Mouse (Mus musculus) MEL (cell line): Measurements from ENCODE around the gene Plekhg5. TPM values are rescaled to one million over a fixed set of nuclear protein-coding genes. Genes with fewer than 3 reads are reported as not detected.
"Not testable (repeated sequence)": the region's sequence is repeated elsewhere in the genome, so short reads cannot be mapped to it uniquely, and the experiment has no call there.

Source experiments
- DNase-seq: peaks from one replicate; pipeline ENCODE4 v3.0.0; 2011; ENCODE audit warnings: low read depth, low spot score
- H3K27ac ChIP-seq: 2 replicates; pipeline ENCODE4 v1.5.1; 2012; ENCODE audit warnings: low read depth, mild to moderate bottlenecking, control low read depth, low read length, moderate library complexity; ENCODE audit not compliant: control insufficient read depth
- H3K27me3 ChIP-seq, 2 experiments: fragments of 150-350 bp in 1 of 2; sonication (generic) in 1 of 2; 2 replicates each; pipeline ENCODE4 v1.6.1; 2012; ENCODE audit warnings: low read length in 2 of 2, mild to moderate bottlenecking in 2 of 2, improper control_type of control experiment in 1 of 2, moderate library complexity in 1 of 2; ENCODE audit not compliant: insufficient read depth in 2 of 2, control insufficient read depth in 1 of 2
- H3K36me3 ChIP-seq, 2 experiments: 2 replicates each; pipeline ENCODE4 v1.6.1; 2012 to 2014; ENCODE audit warnings: low read length in 2 of 2, improper control_type of control experiment in 1 of 2, inconsistent platforms in 1 of 2, mild to moderate bottlenecking in 1 of 2; ENCODE audit not compliant: insufficient read depth in 2 of 2, control insufficient read depth in 1 of 2
- H3K4me1 ChIP-seq, 2 experiments: fragments of 150-350 bp in 1 of 2; sonication (generic) in 1 of 2; 2 replicates each; pipeline ENCODE4 v1.6.1; 2012; ENCODE audit warnings: low read length in 2 of 2, improper control_type of control experiment in 1 of 2, mild to moderate bottlenecking in 1 of 2; ENCODE audit not compliant: insufficient read depth in 2 of 2, control insufficient read depth in 1 of 2
- H3K4me3 ChIP-seq, 2 experiments: fragments of 150-350 bp in 1 of 2; sonication (generic) in 1 of 2; 2 replicates each; pipeline ENCODE4 v1.5.1; 2012; ENCODE audit warnings: low read depth in 2 of 2, low read length in 2 of 2, mild to moderate bottlenecking in 2 of 2, moderate library complexity in 2 of 2, control low read depth in 1 of 2, improper control_type of control experiment in 1 of 2; ENCODE audit not compliant: control insufficient read depth in 1 of 2, insufficient read depth in 1 of 2
- H3K79me2 ChIP-seq: 2 replicates; pipeline ENCODE4 v1.6.1; 2012; ENCODE audit warnings: mild to moderate bottlenecking, low read length, moderate library complexity; ENCODE audit not compliant: control insufficient read depth, poor library complexity, insufficient read depth
- H3K9ac ChIP-seq: 2 replicates; pipeline ENCODE4 v1.6.1; 2012; ENCODE audit warnings: low read depth, mild to moderate bottlenecking, control low read depth, low read length, moderate library complexity; ENCODE audit not compliant: control insufficient read depth, poor library complexity, severe bottlenecking
- H3K9me3 ChIP-seq: fragments of 150-350 bp; sonication (generic); replicated peaks from 2 replicates; pipeline ENCODE4 v1.6.1; 2012; ENCODE audit warnings: mild to moderate bottlenecking, low read length, improper control_type of control experiment, moderate library complexity; ENCODE audit not compliant: insufficient read depth
- BHLHE40 ChIP-seq: IDR thresholded peaks from 2 replicates; pipeline ENCODE4 v1.6.1; 2012; ENCODE audit warnings: low read depth, mild to moderate bottlenecking, inconsistent platforms, low read length, improper control_type of control experiment, borderline replicate concordance
- CTCF ChIP-seq, 3 experiments: IDR thresholded peaks in 2 of 3; conservative IDR thresholded peaks in 1 of 3; 2 replicates each; pipeline ENCODE4 v1.5.1; 2011 to 2012; ENCODE audit warnings: low read length in 3 of 3, low read depth in 2 of 3, mild to moderate bottlenecking in 2 of 3, improper control_type of control experiment in 1 of 3, inconsistent platforms in 1 of 3, mixed read lengths in 1 of 3, moderate library complexity in 1 of 3; ENCODE audit not compliant: control insufficient read depth in 1 of 3, insufficient read depth in 1 of 3, poor library complexity in 1 of 3, severe bottlenecking in 1 of 3
- ELF1 ChIP-seq: IDR thresholded peaks from 2 replicates; pipeline ENCODE4 v1.6.1; 2014; ENCODE audit warnings: low read depth, mild to moderate bottlenecking, inconsistent platforms, low read length, improper control_type of control experiment, moderate library complexity
- EP300 ChIP-seq, 2 experiments: IDR thresholded peaks; 2 replicates each; pipeline ENCODE4 v1.6.1; 2011; ENCODE audit warnings: improper control_type of control experiment in 2 of 2, low read length in 2 of 2, low read depth in 1 of 2, mild to moderate bottlenecking in 1 of 2
- GABPA ChIP-seq: IDR thresholded peaks from 2 replicates; pipeline ENCODE4 v1.6.1; 2012; ENCODE audit warnings: low read depth, mild to moderate bottlenecking, inconsistent platforms, low read length, improper control_type of control experiment, moderate library complexity
- GATA1 ChIP-seq: IDR thresholded peaks from 2 replicates; pipeline ENCODE4 v1.6.1; 2011; ENCODE audit warnings: low read depth, low read length, improper control_type of control experiment
- JUND ChIP-seq: IDR thresholded peaks from 2 replicates; pipeline ENCODE4 v1.6.1; 2011; ENCODE audit warnings: low read depth, mild to moderate bottlenecking, improper control_type of control experiment, low read length
- KAT2A ChIP-seq: conservative IDR thresholded peaks from 2 replicates; pipeline ENCODE4 v1.6.1; 2012; ENCODE audit warnings: low read depth, low read length, improper control_type of control experiment, inconsistent platforms
- MAX ChIP-seq: IDR thresholded peaks from 2 replicates; pipeline ENCODE4 v1.6.1; 2011; ENCODE audit warnings: low read length, improper control_type of control experiment
- MAZ ChIP-seq: IDR thresholded peaks from 2 replicates; pipeline ENCODE4 v1.6.1; 2012; ENCODE audit warnings: low read depth, mild to moderate bottlenecking, inconsistent platforms, low read length, improper control_type of control experiment
- MXI1 ChIP-seq: IDR thresholded peaks from 2 replicates; pipeline ENCODE4 v1.6.1; 2011; ENCODE audit warnings: mild to moderate bottlenecking, low read depth, low read length, improper control_type of control experiment
- MYC ChIP-seq: IDR thresholded peaks from 2 replicates; pipeline ENCODE4 v1.6.1; 2011; ENCODE audit warnings: low read depth, mild to moderate bottlenecking, low read length, improper control_type of control experiment, moderate library complexity
- POLR2A ChIP-seq, 2 experiments: IDR thresholded peaks; 2 replicates each; pipeline ENCODE4 v1.6.1; 2011 to 2012; ENCODE audit warnings: low read length in 2 of 2, mild to moderate bottlenecking in 2 of 2, control low read depth in 1 of 2, improper control_type of control experiment in 1 of 2, low read depth in 1 of 2, moderate library complexity in 1 of 2; ENCODE audit not compliant: control insufficient read depth in 1 of 2, insufficient read depth in 1 of 2, poor library complexity in 1 of 2
- POLR2AphosphoS2 ChIP-seq: IDR thresholded peaks from 2 replicates; pipeline ENCODE4 v1.6.1; 2011; ENCODE audit warnings: low read length, improper control_type of control experiment
- RAD21 ChIP-seq: IDR thresholded peaks from 2 replicates; pipeline ENCODE4 v1.6.1; 2011; ENCODE audit warnings: mild to moderate bottlenecking, low read depth, low read length, improper control_type of control experiment
- RCOR1 ChIP-seq: IDR thresholded peaks from 2 replicates; pipeline ENCODE4 v1.6.1; 2012; ENCODE audit warnings: low read depth, mild to moderate bottlenecking, inconsistent platforms, low read length, improper control_type of control experiment
- SIN3A ChIP-seq: IDR thresholded peaks from 2 replicates; pipeline ENCODE4 v1.6.1; 2012; ENCODE audit warnings: low read length, improper control_type of control experiment, inconsistent platforms
- SMC3 ChIP-seq: IDR thresholded peaks from 2 replicates; pipeline ENCODE4 v1.6.1; 2011; ENCODE audit warnings: low read depth, low read length, improper control_type of control experiment
- TAL1 ChIP-seq: IDR thresholded peaks from 2 replicates; pipeline ENCODE4 v1.6.1; 2012; ENCODE audit warnings: mild to moderate bottlenecking, inconsistent platforms, low read length, moderate library complexity, mixed read lengths
- UBTF ChIP-seq: IDR thresholded peaks from 2 replicates; pipeline ENCODE4 v1.6.1; 2012; ENCODE audit warnings: low read depth, mild to moderate bottlenecking, inconsistent platforms, low read length, improper control_type of control experiment, moderate library complexity, borderline replicate concordance; ENCODE audit not compliant: insufficient read depth
- USF1 ChIP-seq: IDR thresholded peaks from 2 replicates; pipeline ENCODE4 v1.6.1; 2014; ENCODE audit warnings: low read depth, mild to moderate bottlenecking, inconsistent platforms, low read length, improper control_type of control experiment, moderate library complexity
- ZKSCAN1 ChIP-seq: IDR thresholded peaks from 2 replicates; pipeline ENCODE4 v1.6.1; 2012; ENCODE audit warnings: low read depth, mild to moderate bottlenecking, inconsistent platforms, low read length, improper control_type of control experiment, moderate library complexity
- ZNF384 ChIP-seq: IDR thresholded peaks from 2 replicates; pipeline ENCODE4 v1.6.1; 2012; ENCODE audit warnings: low read depth, mild to moderate bottlenecking, inconsistent platforms, low read length, improper control_type of control experiment
- polyA plus RNA-seq, 2 experiments: library from polyadenylated mRNA; stranded (reverse) in 1 of 2; unstranded in 1 of 2; fragments of >175 nt in 1 of 2; fragments of >200 nt in 1 of 2; gene quantifications; 2 replicates each; pipeline versions ENCODE4 v1.2.1 to v1.2.4; 2012; ENCODE audit warnings: low replicate concordance in 2 of 2, low read depth in 1 of 2; ENCODE audit not compliant: insufficient read length in 2 of 2, insufficient read depth in 1 of 2, missing spikeins in 1 of 2
- total RNA-seq: library from RNA; depleted of rRNA; stranded (reverse); fragments of 300-350 nt; gene quantifications from 2 replicates; pipeline ENCODE4 v1.2.3, GENCODE M21; 2012

Gene Plekhg5
- total and polyA plus RNA-seq, 3 experiments: 10.8 to 19.6 TPM; not detected in 1

DNA sequence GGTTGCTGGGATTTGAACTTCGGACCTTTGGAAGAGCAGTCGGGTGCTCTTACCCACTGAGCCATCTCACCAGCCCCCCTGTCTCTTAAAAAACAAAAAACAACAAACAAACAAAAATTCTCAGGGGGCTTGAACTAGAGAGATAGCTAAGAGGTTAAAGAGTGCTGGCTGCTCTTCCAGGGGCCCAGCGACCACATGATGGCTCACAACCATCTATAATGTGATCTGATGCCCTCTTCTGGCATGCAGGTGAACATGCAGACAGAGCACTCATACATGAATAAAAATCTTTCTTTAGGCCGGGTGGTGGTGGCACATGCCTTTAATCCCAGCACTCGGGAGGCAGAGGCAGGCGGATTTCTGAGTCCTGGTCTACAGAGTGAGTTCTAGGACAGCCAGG lies 35.8 kb upstream of the Plekhg5 start:
- not testable (repeated sequence) for H3K4me3 ChIP-seq, H3K27me3 ChIP-seq, H3K27ac ChIP-seq, H3K36me3 ChIP-seq, H3K4me1 ChIP-seq, H3K9me3 ChIP-seq, H3K9ac ChIP-seq
- peak; percentile 29 for TF ChIP-seq RAD21
- TF ChIP-seq CTCF (IDR thresholded peaks at IDR 0.05 in 2 of 3, conservative IDR thresholded peaks at IDR 0.05 in 1 of 3; ENCODE audit: control insufficient read depth in 1 of 3, insufficient read depth in 1 of 3, low read depth in 2 of 3, low read length in 3 of 3, poor library complexity in 1 of 3, severe bottlenecking in 1 of 3): peak in 2 of 3 experiments; percentile 35 to 64; a peak in 3 of 6 replicates
- TF ChIP-seq SMC3: peak; percentile 57
- TF ChIP-seq MYC: 0 out of 2 replicates have a peak, but pooled peaks have one; percentile 16
- TF ChIP-seq USF1: 0 out of 2 replicates have a peak, but pooled peaks have one; percentile 25
- peak; percentile 55 for DNase-seq
- peaks cover 23% of the 10 kb centered on the region for H3K79me2 ChIP-seq

GRCm38 (mm10) chr4:152038225-152038984 lies 33.9 kb upstream of the Plekhg5 start, which contains the start of gene Tas1r1:
Gene Tas1r1 (minus strand): TSS chr4:152038568.
- Histone ChIP-seq H3K27ac (peak within 1 kb of the TSS; percentile 62), H3K9me3 (no peaks in the 10 kb centered on the region), H3K9ac (peak within 1 kb of the TSS; percentile 99), H3K27me3 (no peaks in the 10 kb centered on the region), H3K4me1 (peaks cover 0 to 10% of the 10 kb centered on the region in 2 experiments; a peak in 2 of 4 replicates)
- no peak for TF ChIP-seq ZNF384
- TF ChIP-seq POLR2A (IDR thresholded peaks at IDR 0.05; ENCODE audit: control insufficient read depth in 1 of 2, insufficient read depth in 1 of 2, low read depth in 1 of 2, low read length in 2 of 2, poor library complexity in 1 of 2): no peak
- no peak for TF ChIP-seq RCOR1
- TF ChIP-seq JUND: no peak
- TF ChIP-seq, all 39 proteins: peak for 0
- peaks cover 42% of the 10 kb centered on the region for H3K79me2 ChIP-seq
- H3K36me3 ChIP-seq: peaks cover 4 to 8% of the 10 kb centered on the region in 2 experiments
- H3K4me3 ChIP-seq: peak within 1 kb of the TSS; percentile 86 to 95
- no peak for DNase-seq

DNA sequence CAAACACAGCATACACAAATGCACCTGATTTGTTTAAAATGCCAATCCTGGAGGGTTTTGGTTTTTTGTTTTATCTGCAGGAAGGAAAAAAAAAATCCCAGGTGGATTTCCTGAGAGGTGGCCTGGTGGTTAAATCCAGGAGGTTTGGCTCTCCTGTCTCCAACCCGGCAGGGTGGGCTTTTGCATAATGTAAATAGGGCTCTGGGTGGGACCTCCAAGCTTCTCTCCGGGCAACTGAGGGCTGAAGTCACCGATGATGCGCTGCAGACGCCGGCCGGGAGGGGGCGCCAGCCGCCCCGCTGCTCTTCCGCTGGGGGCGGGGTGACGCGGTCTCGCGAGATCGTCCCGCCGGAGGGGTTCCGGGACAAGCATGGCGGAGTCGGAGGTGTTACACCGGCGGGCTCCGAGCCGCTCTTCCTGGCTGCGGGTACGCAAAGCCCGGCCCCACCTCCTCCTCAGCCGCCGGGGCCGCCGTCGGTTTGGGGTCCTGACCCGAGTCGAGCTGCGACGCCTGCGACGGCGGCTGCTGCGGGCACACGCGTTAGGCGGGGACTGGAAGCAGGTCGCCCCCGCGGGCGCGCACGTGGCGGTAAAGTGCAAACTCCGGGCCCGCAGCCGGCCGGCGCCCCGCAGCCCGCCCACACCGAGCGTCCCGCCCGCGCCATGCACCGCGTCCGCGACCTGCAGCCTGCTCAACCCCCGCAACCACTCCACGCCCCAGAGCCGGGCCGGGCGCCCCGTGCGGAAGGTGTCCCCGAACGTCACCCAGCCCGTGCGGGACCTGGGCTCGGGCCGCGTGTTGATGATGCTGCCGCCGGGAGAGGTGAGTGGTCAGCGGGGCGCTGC lies 33.1 kb upstream of the Plekhg5 start, which contains the start of gene Nol9:
Gene Nol9, plus strand, starts transcription at position 337 of the 846 bp plus-strand sequence.
- H3K9me3 ChIP-seq: no peaks in the 10 kb centered on the region
- peak within 1 kb of the TSS; percentile 99 for H3K9ac ChIP-seq
- H3K4me3 ChIP-seq: peak within 1 kb of the TSS; percentile 86 to 95
- peaks cover 5 to 8% of the 10 kb centered on the region in 2 experiments for H3K36me3 ChIP-seq
- peak within 1 kb of the TSS; percentile 62 for H3K27ac ChIP-seq
- H3K27me3 ChIP-seq: no peaks in the 10 kb centered on the region
- peaks cover 44% of the 10 kb centered on the region for H3K79me2 ChIP-seq
- H3K4me1 ChIP-seq: peaks cover 0 to 10% of the 10 kb centered on the region in 2 experiments; a peak in 2 of 4 replicates
- DNase-seq: peak; percentile 93
- TF ChIP-seq RCOR1: no peak
- TF ChIP-seq USF1: peak; percentile 32; the same call in 1 of the 2 replicates
- TF ChIP-seq SIN3A: peak; percentile 83
- TF ChIP-seq GATA1: no peak
- TF ChIP-seq MAX: peak; percentile 91
- no peak; the same call in 1 of the 2 replicates for TF ChIP-seq KAT2A
- TF ChIP-seq POLR2AphosphoS2: peak; percentile 78; the same call in 1 of the 2 replicates
- TF ChIP-seq BHLHE40: 0 out of 2 replicates have a peak, but pooled peaks have one; percentile 41
- no peak for TF ChIP-seq GABPA
- TF ChIP-seq ELF1: peak; percentile 94
- no peak for TF ChIP-seq EP300 (IDR thresholded peaks at IDR 0.05; ENCODE audit: low read depth in 1 of 2, low read length in 2 of 2)
- TF ChIP-seq UBTF: no peak
- no peak for TF ChIP-seq ZKSCAN1
- TF ChIP-seq MXI1: peak; percentile 96; the same call in 1 of the 2 replicates
- peak; percentile 96 for TF ChIP-seq MAZ
- TF ChIP-seq TAL1: no peak
